Mouse (Mus musculus) layer of hippocampus, postnatal 10 days (tissue): ENCODE measurements around the gene Ifnlr1. TPM values are rescaled to one million over a fixed set of nuclear protein-coding genes. Genes with fewer than 3 reads are reported as not detected.

Experiments
- DNase-seq, 2 experiments: peaks; one replicate each; pipeline ENCODE4 v3.0.0; 2021; ENCODE audit warnings: low spot score in 2 of 2
- total RNA-seq, 2 experiments: library from RNA; stranded (reverse); gene quantifications; 2 replicates each; pipeline ENCODE4 v1.2.3; 2021

Ifnlr1 gene
- total RNA-seq, 2 experiments from 2014 or later, result 0.41 to 0.42 TPM

- DNase-seq, result no peak
These were observed 53.1 kb downstream of the Ifnlr1 start for GRCm38 (mm10) chr4:135739148-135739547.

DNA sequence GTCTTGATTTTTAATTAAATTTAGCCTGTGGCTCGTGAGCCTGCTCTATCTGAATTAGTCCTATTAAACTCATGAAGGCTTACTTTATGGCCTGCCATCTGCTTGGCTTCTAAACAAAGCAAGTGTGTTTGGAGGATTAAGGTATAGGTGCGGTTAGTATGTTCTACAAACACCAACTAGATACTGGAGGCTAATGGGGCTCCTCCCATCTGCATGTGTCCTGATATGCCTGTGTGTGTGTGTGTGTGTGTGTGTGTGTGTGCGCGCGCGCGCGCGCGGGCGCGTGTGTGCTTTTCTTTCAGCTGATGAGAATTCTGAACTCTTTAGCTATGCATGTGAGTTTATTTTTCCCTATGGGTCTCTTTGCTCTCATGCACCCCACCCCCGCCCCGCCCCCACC is 53.6 kb downstream of the Ifnlr1 start:
- no peak for DNase-seq

- DNase-seq, result no peak
These were observed 57.4 kb downstream of the Ifnlr1 start for GRCm38 (mm10) chr4:135743520-135743919.

DNA sequence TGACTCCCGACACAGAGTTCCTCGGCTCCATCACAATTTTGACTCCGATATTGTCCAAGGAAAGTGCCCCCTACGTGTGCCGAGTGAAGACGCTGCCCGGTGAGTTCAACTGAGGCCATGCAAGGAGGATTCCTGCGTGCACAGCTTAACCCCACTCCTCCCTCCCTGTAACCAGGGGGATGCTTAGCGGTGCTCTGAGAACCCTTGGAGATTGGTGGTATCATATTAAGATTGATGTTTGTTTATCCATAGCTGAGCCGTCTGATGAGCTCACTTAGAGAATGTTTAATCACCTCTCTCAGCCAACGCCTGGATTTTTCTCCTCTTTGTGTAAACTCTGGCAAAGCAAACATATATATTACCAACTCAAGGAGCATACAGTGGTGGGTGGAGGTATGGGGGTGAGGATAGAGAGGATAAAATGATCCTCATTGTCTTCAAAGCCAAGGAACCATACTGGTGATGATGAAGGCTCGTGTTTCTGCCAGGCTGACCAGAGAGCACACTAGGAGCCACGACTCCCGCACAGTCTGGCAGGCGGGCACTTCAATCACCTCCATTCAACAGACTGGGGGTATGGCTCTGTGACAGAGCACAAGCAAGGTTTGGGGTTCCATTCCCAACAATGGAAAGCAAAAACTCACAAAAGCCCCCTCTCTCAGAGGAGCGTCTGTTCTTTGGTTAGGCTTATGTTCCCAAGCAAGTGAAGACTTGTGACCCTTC is 58.8 kb downstream of the Ifnlr1 start:
- DNase-seq, result no peak

DNA sequence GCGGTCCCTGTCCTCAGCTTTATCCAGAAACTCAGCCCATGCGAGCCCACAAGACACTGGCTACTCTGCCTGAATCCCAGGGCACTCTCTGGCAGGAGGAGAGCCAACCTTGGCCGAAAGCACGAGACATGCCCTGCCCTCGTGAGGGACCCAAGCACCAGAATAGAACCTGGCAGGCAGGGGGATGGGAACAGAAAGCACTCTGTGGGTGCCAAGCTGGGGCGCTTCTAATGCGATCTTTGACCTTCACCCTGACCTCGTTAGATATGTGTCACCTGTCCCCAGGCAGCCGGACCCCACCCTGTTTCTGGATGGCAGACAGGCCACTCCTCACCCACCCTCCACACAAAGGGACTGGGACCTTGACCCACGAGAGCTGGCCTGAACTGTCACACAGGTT is 59.5 kb downstream of the Ifnlr1 start:
- no peak for DNase-seq

- DNase-seq, result no peak
These were observed 64.8 kb downstream of the Ifnlr1 start for GRCm38 (mm10) chr4:135750896-135751295.

- no peak for DNase-seq
These were observed 66.2 kb downstream of the Ifnlr1 start for GRCm38 (mm10) chr4:135752106-135752778.

DNA sequence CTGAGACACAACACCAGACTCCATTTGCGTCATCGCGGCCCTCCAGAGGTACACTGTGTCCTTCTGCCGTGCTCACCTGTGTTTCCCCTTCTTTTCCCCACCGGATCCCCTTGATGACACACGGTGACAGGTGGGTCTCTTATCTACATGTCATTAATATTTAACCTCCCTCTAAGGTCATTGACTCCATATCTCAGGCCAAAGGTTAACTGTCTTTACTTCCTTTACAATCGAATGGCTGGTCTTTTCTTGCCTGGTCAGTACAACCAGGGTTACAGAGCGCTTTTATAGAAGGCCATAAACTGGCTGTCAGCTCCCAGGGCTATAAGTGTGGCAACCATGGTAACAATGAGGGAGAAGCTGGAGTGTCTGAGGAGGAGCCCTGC is 66.7 kb downstream of the Ifnlr1 start:
- DNase-seq, result no peak

Other genes starting within 250 kb of the Ifnlr1 start
- 1 to 10 TPM; 1.1 to 2.3 TPM for gene Stpg1, start 191.5 kb upstream of the Ifnlr1 start, total RNA-seq
- 10 to 100 TPM; 60.9 to 66.2 TPM for gene Nipal3, start 191.2 kb upstream of the Ifnlr1 start, total RNA-seq
- gene Grhl3, start 112.7 kb upstream of the Ifnlr1 start, total RNA-seq, result under 1 TPM; 0.30 to 0.65 TPM
- gene Il22ra1, start 41.9 kb downstream of the Ifnlr1 start, total RNA-seq, result under 1 TPM; 0.13 to 0.18 TPM
- 1 to 10 TPM; 2.0 to 2.4 TPM for gene Myom3, start 73.4 kb downstream of the Ifnlr1 start, total RNA-seq
- 10 to 100 TPM; 86.7 to 88.2 TPM for gene Srsf10, start 169.5 kb downstream of the Ifnlr1 start, total RNA-seq
- 10 to 100 TPM; 59.0 to 80.1 TPM for gene Pnrc2, start 187.6 kb downstream of the Ifnlr1 start, total RNA-seq
- gene Cnr2, start 209.1 kb downstream of the Ifnlr1 start, total RNA-seq, result under 1 TPM; 0.18 to 0.22 TPM
- 10 to 100 TPM; 50.9 to 56.1 TPM for gene Fuca1, start 234.4 kb downstream of the Ifnlr1 start, total RNA-seq